ENCODE assay signal across 20 mouse cellular contexts in the genomic region with DNA sequence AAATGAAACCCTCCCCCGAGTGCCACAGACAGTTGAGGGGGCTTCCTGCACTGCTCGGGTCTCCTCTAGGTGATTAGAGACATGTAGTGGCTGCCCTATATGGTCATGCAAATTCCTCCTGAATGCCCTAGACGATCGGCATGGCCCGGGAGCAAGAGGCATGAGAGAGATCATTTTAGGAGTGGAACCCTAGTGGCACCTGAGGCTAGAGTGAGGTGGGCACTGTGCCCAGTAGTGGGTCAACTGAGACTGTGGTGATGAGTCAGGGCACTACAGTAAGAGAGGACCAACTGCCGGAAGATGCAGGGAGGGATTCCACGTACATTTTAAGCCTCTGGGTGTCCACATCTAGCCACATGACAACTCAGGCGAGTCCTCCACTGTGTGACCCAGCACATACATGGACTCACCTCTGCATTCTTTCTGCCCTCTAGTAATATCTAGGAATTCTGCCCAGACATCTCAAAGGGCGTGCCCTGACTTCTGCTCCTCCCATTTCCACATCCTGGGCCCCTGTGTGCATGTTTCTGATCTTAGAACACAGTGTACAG. TPM values are rescaled to one million over a fixed set of nuclear protein-coding genes. Genes with fewer than 3 reads are reported as not detected.
A peak's percentile ranks its signal among the peaks of the same experiment; 100 is the strongest.
DNase-seq lines count a peak whose midpoint lies in the region; ATAC-seq and TF ChIP-seq lines count a peak whose summit lies in the region.
"Had no signal": no experiment of that assay in that cellular context is flagged by ENCODE, and none has a peak within 500 bp of the region (broad histone marks: within the 10 kb centered on the region; RNA-seq: fewer than 3 reads in every experiment).

No protein-coding gene starts in this region.

- POLR2A ChIA-PET in Patski (lab: Charles Lee) = no interaction called here

- no peak for TF ChIP-seq CTCF in C2C12 (IDR thresholded peaks at IDR 0.05; ENCODE audit: control insufficient read depth, insufficient read depth, insufficient read length)
- no peak for TF ChIP-seq CTCF in Patski (IDR thresholded peaks at IDR 0.05)

- H3K79me2 ChIP-seq in C2C12 (ENCODE audit: control insufficient read depth, insufficient read depth) = no peaks in the 10 kb centered on the region

- no peaks in the 10 kb centered on the region for H3K4me1 ChIP-seq in embryonic facial prominence, embryonic 11.5 days (ENCODE audit: control insufficient read depth, insufficient read depth, low read length)
- no peaks in the 10 kb centered on the region for H3K4me1 ChIP-seq in embryonic facial prominence, embryonic 10.5 days
- H3K4me1 ChIP-seq: embryonic facial prominence, embryonic 12.5 days; forebrain, embryonic 13.5 days; forebrain, embryonic 15.5 days had no signal

- in situ Hi-C loops in Patski (cut with MboI; ENCODE audit: low pct_unique_long_range_greater_than_20kb) = no loop called here

- CTCF ChIA-PET in Patski (lab: Charles Lee) = no interaction called here

- no peaks in the 10 kb centered on the region for H3K36me3 ChIP-seq in embryonic facial prominence, embryonic 11.5 days (replicated peaks; ENCODE audit: control insufficient read depth, insufficient read depth, low read depth, low read length)
- H3K36me3 ChIP-seq in embryonic facial prominence, embryonic 10.5 days (replicated peaks) = no peaks in the 10 kb centered on the region
- H3K36me3 ChIP-seq in C2C12 (ENCODE audit: control insufficient read depth, insufficient read depth) = no peaks in the 10 kb centered on the region
- H3K36me3 ChIP-seq: embryonic facial prominence, embryonic 12.5 days; forebrain, embryonic 15.5 days had no signal

- no peaks in the 10 kb centered on the region for H3K79me3 ChIP-seq in C2C12 (ENCODE audit: low read depth)

- ATAC-seq in embryonic facial prominence, embryonic 11.5 days (replicated peaks; ENCODE audit: insufficient number of reproducible peaks, low FRiP score, low TSS enrichment, low read depth) = 0 out of 2 replicates have a peak, but pooled peaks have one; percentile 14
- ATAC-seq in Patski = peak; percentile 62
- ATAC-seq: forebrain, embryonic 13.5 days; forebrain, embryonic 15.5 days; forebrain, postnatal 0 days had no signal

- WGBS in embryonic facial prominence, embryonic 11.5 days = 78% methylated on average over 9 of the region's 9 CpGs
- WGBS in embryonic facial prominence, embryonic 10.5 days = 86% methylated on average over 9 of the region's 9 CpGs

- H3K9ac ChIP-seq in embryonic facial prominence, embryonic 11.5 days (replicated peaks; ENCODE audit: low read length) = no peak overlapping the region
- H3K9ac ChIP-seq: embryonic facial prominence, embryonic 12.5 days; forebrain, embryonic 13.5 days; forebrain, embryonic 15.5 days; forebrain, postnatal 0 days had no signal

- no peak overlapping the region for H3K4me3 ChIP-seq in embryonic facial prominence, embryonic 11.5 days (ENCODE audit: low read depth, low read length)
- H3K4me3 ChIP-seq in embryonic facial prominence, embryonic 10.5 days = no peak overlapping the region
- H3K4me3 ChIP-seq in C2C12 (ENCODE audit: insufficient read depth, poor library complexity, severe bottlenecking) = no peak overlapping the region
- H3K4me3 ChIP-seq: embryonic facial prominence, embryonic 12.5 days; forebrain, embryonic 13.5 days; forebrain, embryonic 15.5 days had no signal

- no peak for DNase-seq in embryonic facial prominence, embryonic 11.5 days (ENCODE audit: low spot score)
- no peak for DNase-seq in embryonic facial prominence, embryonic 10.5 days (ENCODE audit: low spot score)
- peak; percentile 22 for DNase-seq in Patski (ENCODE audit: low read depth, low spot score)
- no peak for DNase-seq in heart, postnatal 36 days
- no peak for DNase-seq in lung, postnatal 36 days
- DNase-seq: adrenal gland, adult 8-10 months; adrenal gland, postnatal 14 days; adrenal gland, postnatal 36 days; B cell, adult 2 months; cerebellum, adult 11-12 months; cerebellum, adult 2 months; cerebellum, adult 9-10 months; cerebellum, postnatal 10 days; cerebellum, postnatal 25 days; forebrain, postnatal 0 days had no signal

- H3K27me3 ChIP-seq in embryonic facial prominence, embryonic 11.5 days (ENCODE audit: control insufficient read depth, insufficient read depth, low read length) = no peaks in the 10 kb centered on the region
- no peaks in the 10 kb centered on the region for H3K27me3 ChIP-seq in embryonic facial prominence, embryonic 10.5 days (replicated peaks; ENCODE audit: low read depth, poor library complexity, severe bottlenecking)
- no peaks in the 10 kb centered on the region for H3K27me3 ChIP-seq in C2C12 (ENCODE audit: control insufficient read depth, insufficient read depth, insufficient read length)
- H3K27me3 ChIP-seq in Patski = no peaks in the 10 kb centered on the region
- H3K27me3 ChIP-seq: embryonic facial prominence, embryonic 12.5 days; forebrain, embryonic 13.5 days; forebrain, embryonic 15.5 days had no signal

- H3K27ac ChIP-seq in embryonic facial prominence, embryonic 11.5 days (replicated peaks; ENCODE audit: low read depth, low read length) = no peak overlapping the region
- no peak overlapping the region for H3K27ac ChIP-seq in embryonic facial prominence, embryonic 10.5 days (replicated peaks)
- H3K27ac ChIP-seq: embryonic facial prominence, embryonic 12.5 days; forebrain, embryonic 13.5 days; forebrain, embryonic 15.5 days had no signal

- H3ac ChIP-seq in C2C12 (ENCODE audit: control insufficient read depth, insufficient read length, low read depth) = no peak overlapping the region

- intact Hi-C loops in heart, postnatal 36 days (cut with DNase I) = no loop called here

- H3K4me2 ChIP-seq in embryonic facial prominence, embryonic 11.5 days (ENCODE audit: low read depth, low read length) = no peak overlapping the region
- H3K4me2 ChIP-seq: embryonic facial prominence, embryonic 12.5 days; forebrain, embryonic 13.5 days; forebrain, embryonic 15.5 days had no signal

- no peaks in the 10 kb centered on the region for H3K9me3 ChIP-seq in embryonic facial prominence, embryonic 11.5 days (replicated peaks; ENCODE audit: control insufficient read depth, low read length)
- H3K9me3 ChIP-seq in embryonic facial prominence, embryonic 10.5 days = no peaks in the 10 kb centered on the region
- H3K9me3 ChIP-seq: embryonic facial prominence, embryonic 12.5 days; forebrain, embryonic 13.5 days; forebrain, embryonic 15.5 days had no signal

TF ChIP-seq in C2C12, 6 proteins besides CTCF, POLR2A, EP300 and RAD21:
- no peak for TF ChIP-seq MYOG (IDR thresholded peaks at IDR 0.05; ENCODE audit: control insufficient read depth, extremely low read depth, insufficient read length)
- no peak for TF ChIP-seq MYOD1 (IDR thresholded peaks at IDR 0.05; ENCODE audit: control insufficient read depth, insufficient read length, low read depth)
- no peak for TF ChIP-seq USF1 (IDR thresholded peaks at IDR 0.05; ENCODE audit: low read depth)
- no peak for TF ChIP-seq CEBPB (IDR thresholded peaks at IDR 0.05; ENCODE audit: low read depth)
- peak; percentile 15 for TF ChIP-seq FOSL1 (IDR thresholded peaks at IDR 0.05; ENCODE audit: insufficient read depth, low read length, poor library complexity, severe bottlenecking)

RNA-seq across cellular contexts. Expression of a gene that starts 42.1 kb away (rescaled TPM):
- polyA plus RNA-seq in embryonic facial prominence, embryonic 11.5 days (2014; fragmentation: Nextera tagmentation; extraction: Ambion mirVana) = 0.52 and 0.86 TPM in 2 replicates
- 0.53 and 0.55 TPM in 2 replicates for polyA plus RNA-seq in embryonic facial prominence, embryonic 10.5 days (2016; fragmentation: Nextera tagmentation; extraction: Ambion mirVana)
- polyA plus RNA-seq in C2C12 (2012; fragmentation: generic; extraction: Trizol) (7.8 TPM), Patski (2021) (0.23 TPM)
- not detected for total RNA-seq in heart, postnatal 36 days (2021)
- total RNA-seq: MEL had no signal
